Mouse (Mus musculus): Measurements from ENCODE around the gene Nubp2. TPM values are rescaled to one million over a fixed set of nuclear protein-coding genes. Genes with fewer than 3 reads are reported as not detected.
A peak's percentile ranks its signal among the peaks of the same experiment; 100 is the strongest.

The Nubp2 gene
- 10 to 100 TPM; 37.8 to 40.2 TPM for total RNA-seq (2021)

- intact Hi-C loops (cut with DNase I) = no loop called here
- peak; percentile 99 to 100 for DNase-seq (ENCODE audit: extremely low spot score in 1 of 2, low spot score in 2 of 2)
Observed at GRCm38 (mm10) chr17:24886134-24886931, at the start of gene Nubp2, which contains the start of gene Spsb3. Gene Nubp2 (minus strand): TSS chr17:24886349. Gene Spsb3 (plus strand): TSS chr17:24886643.

DNA sequence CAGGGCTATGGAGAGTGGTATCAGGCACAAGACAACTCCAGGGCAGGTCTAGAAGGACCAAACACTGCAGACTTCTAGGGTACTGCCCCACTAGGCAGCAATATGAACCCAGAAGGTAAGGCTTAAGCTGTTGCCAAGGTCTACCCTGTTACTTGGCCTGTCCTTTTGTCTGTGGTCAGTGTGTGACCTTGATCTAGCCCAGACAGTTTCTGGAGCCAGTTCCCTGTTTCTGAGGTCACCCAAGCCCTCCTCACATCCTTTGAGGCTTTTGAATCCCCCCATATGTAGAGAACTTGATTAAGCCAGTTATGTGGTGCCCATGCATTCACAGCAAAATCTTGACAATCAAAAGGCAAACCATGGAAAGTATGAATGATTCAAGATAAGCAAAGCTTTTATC is 49.5 kb upstream of the Nubp2 start:
- DNase-seq (ENCODE audit: extremely low spot score in 1 of 2, low spot score in 2 of 2) = no peak
- intact Hi-C loops (cut with DNase I) = no loop called here

GRCm38 (mm10) chr17:24934926-24935325 is 48.8 kb upstream of the Nubp2 start:
- DNase-seq (ENCODE audit: extremely low spot score in 1 of 2, low spot score in 2 of 2) = no peak
- intact Hi-C loops (cut with DNase I) = no loop called here

GRCm38 (mm10) chr17:24933163-24933562 is 47.0 kb upstream of the Nubp2 start:
- intact Hi-C loops (cut with DNase I) = no loop called here
- no peak for DNase-seq (ENCODE audit: extremely low spot score in 1 of 2, low spot score in 2 of 2)

DNA sequence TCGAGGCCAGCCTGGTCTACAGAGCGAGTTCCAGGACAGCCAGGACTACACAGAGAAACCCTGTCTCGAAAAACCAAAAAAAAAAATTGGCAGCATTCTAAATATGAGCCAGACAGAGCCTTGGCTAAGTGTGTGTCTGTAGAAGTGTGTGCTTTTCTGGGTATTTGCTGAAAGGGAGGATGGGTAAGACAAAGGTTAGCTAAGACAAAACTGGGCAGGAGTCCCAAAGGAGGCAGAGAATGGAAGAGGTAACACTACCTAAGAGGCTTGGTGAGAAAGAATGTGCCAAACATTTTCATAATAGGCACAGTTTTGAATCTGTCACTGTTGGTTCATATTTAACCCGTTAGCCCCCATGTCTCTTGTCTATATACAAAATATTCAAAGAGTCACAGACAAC is 46.3 kb upstream of the Nubp2 start:
- no peak for DNase-seq (ENCODE audit: extremely low spot score in 1 of 2, low spot score in 2 of 2)
- intact Hi-C loops (cut with DNase I) = no loop called here

- intact Hi-C loops (cut with DNase I) = loop anchor here (5.0 kb wide), 1 partner anchor 38 kb away; no protein-coding TSS in a partner anchor
- no peak for DNase-seq (ENCODE audit: extremely low spot score in 1 of 2, low spot score in 2 of 2)
Observed at GRCm38 (mm10) chr17:24929506-24929905, 43.4 kb upstream of the Nubp2 start.

- intact Hi-C loops (cut with DNase I) = no loop called here
- no peak for DNase-seq (ENCODE audit: extremely low spot score in 1 of 2, low spot score in 2 of 2)
Observed at GRCm38 (mm10) chr17:24923246-24923645, 37.1 kb upstream of the Nubp2 start.

DNA sequence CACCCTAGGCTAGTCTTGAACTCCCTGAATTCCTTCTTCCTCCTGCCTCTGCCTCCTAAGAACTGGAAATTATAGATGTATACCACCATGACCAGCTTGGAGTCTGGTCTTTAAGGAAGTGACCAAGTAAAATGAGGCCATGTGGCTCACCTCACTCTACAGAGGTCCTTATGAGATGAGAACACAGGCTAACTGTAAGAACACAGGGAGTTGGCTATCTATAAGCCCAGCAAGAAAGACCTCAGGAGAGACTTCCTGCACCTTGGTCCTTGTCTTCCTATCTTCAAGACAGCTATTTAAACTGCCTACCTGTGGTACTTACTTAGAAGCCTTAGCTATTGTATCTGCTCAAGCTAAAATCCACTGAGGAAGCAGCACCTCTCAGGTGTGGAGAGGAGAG is 27.8 kb upstream of the Nubp2 start:
- intact Hi-C loops (cut with DNase I) = no loop called here
- no peak for DNase-seq (ENCODE audit: extremely low spot score in 1 of 2, low spot score in 2 of 2)

- no peak for DNase-seq (ENCODE audit: extremely low spot score in 1 of 2, low spot score in 2 of 2)
- intact Hi-C loops (cut with DNase I) = no loop called here
Observed at GRCm38 (mm10) chr17:24907591-24907990, 21.4 kb upstream of the Nubp2 start.

- intact Hi-C loops (cut with DNase I) = no loop called here
- peak in 1 of 2 experiments; percentile 18 for DNase-seq (ENCODE audit: extremely low spot score in 1 of 2, low spot score in 2 of 2)
Observed at GRCm38 (mm10) chr17:24903767-24904166, 17.6 kb upstream of the Nubp2 start.

DNA sequence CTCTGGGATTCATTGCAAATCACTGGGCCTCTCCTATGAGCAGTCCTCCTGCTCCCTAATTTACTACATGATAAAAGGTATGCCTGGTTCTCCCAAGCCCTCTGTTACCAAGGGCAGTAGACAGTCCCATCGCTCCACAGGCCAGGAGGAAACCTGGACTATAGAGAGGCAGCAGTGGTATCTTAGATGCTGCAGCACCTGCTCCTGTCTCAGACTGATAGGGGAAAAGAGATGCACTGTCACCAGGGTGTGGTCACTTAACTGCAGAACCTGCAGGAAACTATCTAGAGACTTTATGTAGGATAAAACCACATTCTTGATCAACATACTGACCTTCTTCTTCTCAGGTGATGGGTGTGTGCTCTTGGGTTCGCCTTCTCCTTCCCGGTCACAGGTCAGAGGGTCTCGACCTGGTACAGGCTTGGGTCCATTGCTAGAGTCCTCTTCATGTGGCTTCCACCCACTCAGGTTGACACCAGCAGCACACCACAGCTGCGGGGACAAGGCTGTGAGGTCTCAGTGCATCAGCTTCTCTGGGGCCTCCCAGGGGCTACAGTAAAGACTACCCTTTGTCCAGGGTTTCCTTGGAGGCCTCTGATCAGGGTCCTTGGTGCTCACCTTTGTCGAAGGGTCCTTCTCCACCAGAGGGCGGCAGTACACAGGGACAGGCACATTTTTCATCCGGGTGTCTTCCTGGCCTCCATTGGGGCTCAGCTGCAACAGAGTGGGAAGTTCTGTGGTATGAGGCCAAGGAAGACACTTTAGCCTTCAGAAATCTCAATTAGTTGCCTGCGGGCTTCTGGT is 16.7 kb upstream of the Nubp2 start:
- intact Hi-C loops (cut with DNase I) = no loop called here
- peak in 1 of 2 experiments; percentile 50 for DNase-seq (ENCODE audit: extremely low spot score in 1 of 2, low spot score in 2 of 2)

GRCm38 (mm10) chr17:24902124-24902523 is 16.0 kb upstream of the Nubp2 start:
- intact Hi-C loops (cut with DNase I) = no loop called here
- DNase-seq (ENCODE audit: extremely low spot score in 1 of 2, low spot score in 2 of 2) = no peak

DNA sequence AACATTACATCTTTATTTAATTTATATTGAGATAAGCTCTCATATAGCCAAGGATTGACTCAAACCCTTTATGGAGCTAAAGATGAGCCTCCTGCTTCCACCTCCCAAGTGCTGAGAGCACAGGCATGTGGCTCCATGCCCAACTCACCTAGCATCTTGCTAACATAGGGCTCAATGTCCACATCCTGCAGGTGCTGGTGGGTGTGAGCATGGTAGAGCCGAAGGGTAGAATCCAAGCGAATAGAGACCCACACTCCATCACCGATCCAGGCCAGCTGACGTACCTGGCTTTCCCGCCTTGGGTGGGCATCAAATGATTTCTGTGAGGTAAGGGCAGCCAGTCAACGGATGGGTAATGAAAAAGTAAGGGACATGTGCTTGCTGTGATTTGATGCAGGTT is 13.9 kb upstream of the Nubp2 start:
- DNase-seq (ENCODE audit: extremely low spot score in 1 of 2, low spot score in 2 of 2) = no peak
- intact Hi-C loops (cut with DNase I) = no loop called here

- intact Hi-C loops (cut with DNase I) = no loop called here
- no peak for DNase-seq (ENCODE audit: extremely low spot score in 1 of 2, low spot score in 2 of 2)
Observed at GRCm38 (mm10) chr17:24899153-24899552, 13.0 kb upstream of the Nubp2 start.

GRCm38 (mm10) chr17:24898041-24898854 is 12.1 kb upstream of the Nubp2 start:
- intact Hi-C loops (cut with DNase I) = no loop called here

DNA sequence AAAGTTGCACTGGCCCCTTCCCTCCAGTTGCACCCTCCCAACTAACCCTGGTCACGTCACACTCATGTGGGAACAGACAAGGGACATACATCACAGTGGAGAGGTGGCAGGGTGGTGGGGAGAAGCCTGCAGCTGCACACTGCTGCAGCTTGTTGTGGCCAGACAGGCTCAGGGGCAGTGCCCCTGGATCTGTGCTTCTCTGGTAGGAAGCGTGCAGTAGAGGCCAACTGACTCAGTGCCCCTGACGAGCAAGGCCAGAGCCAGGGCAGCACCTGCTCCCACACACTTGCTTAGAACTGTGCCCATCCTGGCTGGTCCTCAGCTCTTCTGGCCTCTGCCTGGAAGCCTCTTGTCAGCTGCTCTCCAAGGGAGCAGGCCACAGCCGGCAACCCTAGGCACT is 11.5 kb upstream of the Nubp2 start:
- intact Hi-C loops (cut with DNase I) = no loop called here
- DNase-seq (ENCODE audit: extremely low spot score in 1 of 2, low spot score in 2 of 2) = no peak

More at GRCm38 (mm10) chr17:24898041-24898854, 12.1 kb upstream of the Nubp2 start:
- no peak for DNase-seq (ENCODE audit: extremely low spot score in 1 of 2, low spot score in 2 of 2)

- intact Hi-C loops (cut with DNase I) = no loop called here
- DNase-seq (ENCODE audit: extremely low spot score in 1 of 2, low spot score in 2 of 2) = peak in 1 of 2 experiments; percentile 45
Observed at GRCm38 (mm10) chr17:24896993-24897269, 10.8 kb upstream of the Nubp2 start.

DNA sequence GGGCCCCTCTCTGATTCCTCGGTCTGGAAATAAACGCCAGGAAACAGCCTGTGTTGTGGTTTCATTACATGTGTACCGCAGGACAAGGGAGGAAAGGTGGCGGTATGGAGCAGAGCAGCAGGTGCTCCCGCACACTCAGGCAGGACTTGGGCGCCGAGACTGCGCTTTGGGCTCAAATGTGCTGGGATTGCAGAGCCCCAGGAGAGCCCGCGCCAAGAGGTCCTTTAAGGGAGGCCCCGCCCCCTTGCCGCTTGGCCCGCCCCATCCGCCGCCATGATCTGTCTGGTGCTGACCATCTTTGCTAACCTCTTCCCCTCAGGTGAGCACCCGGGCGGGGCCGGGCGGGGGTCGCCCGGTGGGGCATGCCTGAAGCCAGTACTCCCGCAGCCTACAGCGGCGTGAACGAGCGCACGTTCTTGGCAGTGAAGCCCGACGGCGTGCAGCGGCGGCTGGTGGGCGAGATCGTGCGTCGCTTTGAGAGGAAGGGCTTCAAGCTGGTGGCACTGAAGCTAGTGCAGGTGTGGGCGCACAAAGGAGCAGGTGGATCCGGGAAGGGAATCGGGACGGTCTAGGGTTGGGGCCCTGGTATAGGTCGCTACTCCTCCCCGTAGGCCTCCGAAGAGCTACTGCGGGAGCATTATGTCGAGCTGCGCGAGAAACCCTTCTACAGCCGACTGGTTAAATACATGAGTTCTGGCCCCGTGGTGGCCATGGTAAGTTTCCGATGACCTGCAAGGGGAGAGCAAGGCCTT is 10.3 kb upstream of the Nubp2 start, which contains the start of gene Nme3:
Nme3 (plus strand) TSS at position 260 of the 752 bp plus-strand sequence.
- intact Hi-C loops (cut with DNase I) = no loop called here
- peak; percentile 60 to 85 for DNase-seq (ENCODE audit: extremely low spot score in 1 of 2, low spot score in 2 of 2)

Data from left cerebral cortex, postnatal 10 days (tissue).